Mouse (Mus musculus) telencephalon, adult 2 months (tissue): ENCODE data around the gene Nav2.

Source experiments
- DNase-seq: peaks from one replicate; pipeline ENCODE4 v3.0.0-alpha.2; 2011; ENCODE audit warnings: low read depth, low spot score

Gene Nav2

GRCm38 (mm10) chr7:49604244-49604643, 695.7 kb downstream of the Nav2 start:
- no peak for DNase-seq

- DNase-seq = no peak
Observed at GRCm38 (mm10) chr7:49604965-49605795, 696.7 kb downstream of the Nav2 start.

- no peak for DNase-seq
Observed at GRCm38 (mm10) chr7:49616258-49616735, 707.8 kb downstream of the Nav2 start.

- DNase-seq = no peak
Observed at GRCm38 (mm10) chr7:49617087-49617486, 708.6 kb downstream of the Nav2 start.

GRCm38 (mm10) chr7:49620160-49620559, 711.6 kb downstream of the Nav2 start:
- DNase-seq = no peak

GRCm38 (mm10) chr7:49631885-49632284, 723.4 kb downstream of the Nav2 start:
- no peak for DNase-seq

- DNase-seq = no peak
Observed at GRCm38 (mm10) chr7:49632391-49632790, 723.9 kb downstream of the Nav2 start.

GRCm38 (mm10) chr7:49633375-49633956, 725.0 kb downstream of the Nav2 start:
- DNase-seq = no peak

GRCm38 (mm10) chr7:49634291-49635073, 726.0 kb downstream of the Nav2 start:
- DNase-seq = no peak

- no peak for DNase-seq
Observed at GRCm38 (mm10) chr7:49635074-49635621, 726.6 kb downstream of the Nav2 start.

- DNase-seq = no peak
Observed at GRCm38 (mm10) chr7:49635971-49636370, 727.5 kb downstream of the Nav2 start.

- DNase-seq = no peak
Observed at GRCm38 (mm10) chr7:49636491-49637115, 728.1 kb downstream of the Nav2 start, which contains the start of gene Dbx1. Dbx1 (minus strand) TSS chr7:49636849.

- DNase-seq = no peak
Observed at GRCm38 (mm10) chr7:49637281-49637680, 728.8 kb downstream of the Nav2 start.

GRCm38 (mm10) chr7:49637851-49638663, 729.5 kb downstream of the Nav2 start:
- DNase-seq = no peak

GRCm38 (mm10) chr7:49638941-49639776, 730.6 kb downstream of the Nav2 start:
- no peak for DNase-seq

GRCm38 (mm10) chr7:49639864-49640708, 731.6 kb downstream of the Nav2 start:
- no peak for DNase-seq

- no peak for DNase-seq
Observed at GRCm38 (mm10) chr7:49640709-49641305, 732.3 kb downstream of the Nav2 start.
